In the genomic region with DNA sequence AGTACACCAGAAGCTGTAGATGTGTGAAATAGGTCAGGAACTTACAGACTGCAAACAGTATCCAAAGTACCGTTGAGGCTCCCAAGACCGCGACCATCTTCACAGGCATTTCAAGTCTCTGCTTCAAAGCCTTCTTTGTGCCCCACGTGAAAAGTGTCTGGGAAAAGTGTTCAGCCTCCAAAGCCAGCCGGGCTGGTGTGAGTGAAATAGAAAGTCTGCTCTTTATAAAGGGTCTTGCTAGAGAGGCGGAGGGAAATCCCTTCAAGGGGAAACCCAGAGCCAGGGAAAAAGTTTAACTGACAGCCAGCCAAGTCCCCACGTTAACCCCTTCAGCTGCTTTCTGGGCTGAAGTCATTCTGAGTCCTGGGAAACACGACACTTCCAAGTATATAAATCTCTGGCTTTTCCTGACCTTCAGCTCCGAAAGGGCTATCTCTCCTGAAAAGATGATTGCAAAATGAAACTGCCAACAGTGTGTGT, we compare ENCODE assay signal across 8 mouse cellular contexts. TPM values are rescaled to one million over a fixed set of nuclear protein-coding genes. Genes with fewer than 3 reads are reported as not detected.
DNase-seq lines count a peak whose midpoint lies in the region; ATAC-seq and TF ChIP-seq lines count a peak whose summit lies in the region.

TSS of gene Vcam1 (minus strand) at position 430 of the 480 bp plus-strand sequence.

- intact Hi-C loops in heart, postnatal 36 days (cut with DNase I): loop anchor here (2.0 to 5.0 kb wide), 2 partner anchors 48 to 123 kb away; partner anchors contain the start of gene Gpr88

- no peaks in the 10 kb centered on the region for H3K27me3 ChIP-seq in C2C12 (ENCODE audit: control insufficient read depth, insufficient read depth, insufficient read length)
- H3K27me3 ChIP-seq in forebrain, postnatal 0 days (ENCODE audit: insufficient read depth, low read length): no peaks in the 10 kb centered on the region; the same call in 1 of the 2 replicates

- peaks cover 6% of the 10 kb centered on the region for H3K36me3 ChIP-seq in C2C12 (ENCODE audit: control insufficient read depth, insufficient read depth)
- H3K36me3 ChIP-seq in forebrain, postnatal 0 days (ENCODE audit: insufficient read depth): no peaks in the 10 kb centered on the region

- peak within 1 kb of the TSS; percentile 22; the same call in 1 of the 2 replicates for H3K9ac ChIP-seq in forebrain, postnatal 0 days

- H3K79me2 ChIP-seq in C2C12 (ENCODE audit: control insufficient read depth, insufficient read depth): peaks cover 11% of the 10 kb centered on the region

- no peak for TF ChIP-seq CTCF in C2C12 (IDR thresholded peaks at IDR 0.05; ENCODE audit: control insufficient read depth, insufficient read depth, insufficient read length)
- no peak for TF ChIP-seq CTCF in forebrain, postnatal 0 days (IDR thresholded peaks at IDR 0.05; ENCODE audit: low read depth)

- peak within 1 kb of the TSS; percentile 51 for H3K4me2 ChIP-seq in forebrain, postnatal 0 days (ENCODE audit: low read depth)

- H3K4me1 ChIP-seq in forebrain, postnatal 0 days (ENCODE audit: insufficient read depth): no peaks in the 10 kb centered on the region

- peak; percentile 76 for ATAC-seq in forebrain, postnatal 0 days
- ATAC-seq in megakaryocyte, adult 5-6 weeks (ENCODE audit: poor library complexity, severe bottlenecking): no peak

- no peaks in the 10 kb centered on the region for H3K9me3 ChIP-seq in forebrain, postnatal 0 days (ENCODE audit: low read length)

- 3% methylated on average over 9 of the region's 9 CpGs for WGBS in forebrain, postnatal 0 days

- H3ac ChIP-seq in C2C12 (ENCODE audit: control insufficient read depth, insufficient read length, low read depth): peak within 1 kb of the TSS; percentile 66

- peak within 1 kb of the TSS; percentile 31 for H3K4me3 ChIP-seq in C2C12 (ENCODE audit: insufficient read depth, poor library complexity, severe bottlenecking)
- peak within 1 kb of the TSS; percentile 29 for H3K4me3 ChIP-seq in forebrain, postnatal 0 days (ENCODE audit: low read depth, low read length)

- H3K27ac ChIP-seq in forebrain, postnatal 0 days (ENCODE audit: low read depth, low read length): no peak within 1 kb of the TSS

- DNase-seq in adrenal gland, postnatal 36 days: peak; percentile 23 to 35
- peak; percentile 67 for DNase-seq in forebrain, postnatal 0 days
- DNase-seq in heart, postnatal 36 days: peak; percentile 63
- peak; percentile 17 to 21 for DNase-seq in layer of hippocampus, adult 18-20 months (ENCODE audit: low spot score in 2 of 2)
- peak; percentile 44 to 53 for DNase-seq in lung, adult 18-20 months
- DNase-seq in ovary, postnatal 14 days (ENCODE audit: low spot score): peak; percentile 21

- no peaks in the 10 kb centered on the region for H3K79me3 ChIP-seq in C2C12 (ENCODE audit: low read depth)

TF ChIP-seq in C2C12, 6 proteins besides CTCF, POLR2A, EP300 and RAD21:
- no peak for TF ChIP-seq MAX (IDR thresholded peaks at IDR 0.05)
- no peak for TF ChIP-seq USF1 (IDR thresholded peaks at IDR 0.05; ENCODE audit: low read depth)
- TF ChIP-seq CEBPB (IDR thresholded peaks at IDR 0.05; ENCODE audit: low read depth): peak; percentile 29
- TF ChIP-seq MYOG (IDR thresholded peaks at IDR 0.05; ENCODE audit: control insufficient read depth, extremely low read depth, insufficient read length): no peak
- TF ChIP-seq MYOD1 (IDR thresholded peaks at IDR 0.05; ENCODE audit: control insufficient read depth, insufficient read length, low read depth): peak; percentile 8
- TF ChIP-seq FOSL1 (IDR thresholded peaks at IDR 0.05; ENCODE audit: insufficient read depth, low read length, poor library complexity, severe bottlenecking): no peak

RNA-seq across cellular contexts. Expression of gene Vcam1, which starts in this region (rescaled TPM):
- 11.5 TPM for polyA plus RNA-seq in C2C12 (2012; fragmentation: generic; extraction: Trizol)
- 10 to 100 TPM; 19.0 to 24.2 TPM for total RNA-seq in adrenal gland, postnatal 36 days (2021)
- total RNA-seq in forebrain, postnatal 0 days (2014; rRNA removed): 30.2 and 36.9 TPM in 2 replicates
- 28.2 and 32.1 TPM in 2 replicates for polyA plus RNA-seq in forebrain, postnatal 0 days (2015; fragmentation: Nextera tagmentation; extraction: Ambion mirVana)
- total RNA-seq in heart, postnatal 36 days (2021): 10 to 100 TPM; 15.0 to 15.6 TPM
- total RNA-seq in layer of hippocampus, adult 18-20 months (2021): 10 to 100 TPM; 15.4 to 19.3 TPM
- 4.2 and 5.4 TPM in 2 replicates for total RNA-seq in megakaryocyte, adult 5-6 weeks (2015)
- 3.2 and 4.4 TPM in 2 replicates for total RNA-seq in megakaryocyte, adult 5-6 weeks (2017)
